Mouse (Mus musculus): Measurements from ENCODE around the gene Atrn. TPM values are rescaled to one million over a fixed set of nuclear protein-coding genes. Genes with fewer than 3 reads are reported as not detected.

Atrn gene
- polyA plus RNA-seq, 1 experiment from 2014 or later, result 11.7 TPM

- Histone ChIP-seq H3K9me3 (no peaks in the 10 kb centered on the region), H3K27me3 (no peaks in the 10 kb centered on the region), H3K4me2 (no peak overlapping the region), H3K4me1 (replicated peaks) (peaks cover 15% of the 10 kb centered on the region), H3K36me3 (no peaks in the 10 kb centered on the region), H3K9ac (no peak overlapping the region; the same call in 1 of the 2 replicates), H3K27ac (replicated peaks) (peak overlapping the region; percentile 52; the same call in 1 of the 2 replicates), H3K4me3 (no peak overlapping the region)
- peak; percentile 43; the same call in 1 of the 2 replicates for ATAC-seq (ENCODE audit: low read depth)
- WGBS, result 8% methylated on average over 3 of the region's 3 CpGs
Observed at GRCm38 (mm10) chr2:130916521-130917147, 10.3 kb downstream of the Atrn start.

GRCm38 (mm10) chr2:130917686-130918085 lies 11.4 kb downstream of the Atrn start:
- Histone ChIP-seq H3K4me2 (no peak overlapping the region), H3K4me3 (no peak overlapping the region), H3K4me1 (replicated peaks) (peaks cover 15% of the 10 kb centered on the region), H3K27ac (replicated peaks) (no peak overlapping the region), H3K9ac (no peak overlapping the region), H3K36me3 (no peaks in the 10 kb centered on the region), H3K9me3 (no peaks in the 10 kb centered on the region), H3K27me3 (no peaks in the 10 kb centered on the region)
- ATAC-seq (ENCODE audit: low read depth), result no peak
- 65% methylated on average over 1 of the region's 1 CpGs for WGBS

GRCm38 (mm10) chr2:130919062-130919593 lies 12.8 kb downstream of the Atrn start:
- WGBS, result 67% methylated on average over 5 of the region's 5 CpGs
- no peaks in the 10 kb centered on the region for H3K9me3 ChIP-seq
- H3K27ac ChIP-seq (replicated peaks), result no peak overlapping the region
- H3K9ac ChIP-seq, result no peak overlapping the region
- no peaks in the 10 kb centered on the region for H3K27me3 ChIP-seq
- H3K4me2 ChIP-seq, result no peak overlapping the region
- H3K4me3 ChIP-seq, result no peak overlapping the region
- no peaks in the 10 kb centered on the region for H3K36me3 ChIP-seq
- no peak for ATAC-seq (ENCODE audit: low read depth)
- H3K4me1 ChIP-seq (replicated peaks), result peaks cover 15% of the 10 kb centered on the region

- H3K4me1 ChIP-seq (replicated peaks), result no peaks in the 10 kb centered on the region
- no peaks in the 10 kb centered on the region for H3K27me3 ChIP-seq
- no peaks in the 10 kb centered on the region for H3K9me3 ChIP-seq
- WGBS, result 84% methylated on average over 2 of the region's 2 CpGs
- H3K27ac ChIP-seq (replicated peaks), result no peak overlapping the region
- H3K9ac ChIP-seq, result no peak overlapping the region
- H3K36me3 ChIP-seq, result no peaks in the 10 kb centered on the region
- no peak overlapping the region for H3K4me3 ChIP-seq
- ATAC-seq (ENCODE audit: low read depth), result no peak
- H3K4me2 ChIP-seq, result no peak overlapping the region
Observed at GRCm38 (mm10) chr2:130924950-130925349, 18.7 kb downstream of the Atrn start.

- no peak for ATAC-seq (ENCODE audit: low read depth)
- Histone ChIP-seq H3K27me3 (no peaks in the 10 kb centered on the region), H3K9ac (no peak overlapping the region), H3K9me3 (no peaks in the 10 kb centered on the region), H3K36me3 (no peaks in the 10 kb centered on the region), H3K27ac (replicated peaks) (no peak overlapping the region), H3K4me3 (no peak overlapping the region), H3K4me1 (replicated peaks) (no peaks in the 10 kb centered on the region), H3K4me2 (no peak overlapping the region)
- 92% methylated on average over 4 of the region's 4 CpGs for WGBS
Observed at GRCm38 (mm10) chr2:130928031-130928430, 21.7 kb downstream of the Atrn start.

GRCm38 (mm10) chr2:130928530-130928929 lies 22.2 kb downstream of the Atrn start:
- no peak overlapping the region for H3K27ac ChIP-seq (replicated peaks)
- no peaks in the 10 kb centered on the region for H3K4me1 ChIP-seq (replicated peaks)
- no peak for ATAC-seq (ENCODE audit: low read depth)
- no peak overlapping the region for H3K9ac ChIP-seq
- no peaks in the 10 kb centered on the region for H3K9me3 ChIP-seq
- no peak overlapping the region for H3K4me3 ChIP-seq
- H3K4me2 ChIP-seq, result no peak overlapping the region
- no peaks in the 10 kb centered on the region for H3K27me3 ChIP-seq
- peaks cover 2% of the 10 kb centered on the region; the same call in 1 of the 2 replicates for H3K36me3 ChIP-seq

- Histone ChIP-seq H3K27ac (replicated peaks) (no peak overlapping the region), H3K4me2 (no peak overlapping the region), H3K4me3 (no peak overlapping the region), H3K27me3 (no peaks in the 10 kb centered on the region), H3K9me3 (no peaks in the 10 kb centered on the region), H3K4me1 (replicated peaks) (no peaks in the 10 kb centered on the region), H3K9ac (no peak overlapping the region), H3K36me3 (peaks cover 4% of the 10 kb centered on the region; the same call in 1 of the 2 replicates)
- ATAC-seq (ENCODE audit: low read depth), result no peak
- WGBS, result 89% methylated on average over 5 of the region's 5 CpGs
Observed at GRCm38 (mm10) chr2:130929994-130930393, 23.7 kb downstream of the Atrn start.

GRCm38 (mm10) chr2:130932865-130933264 lies 26.6 kb downstream of the Atrn start:
- H3K4me2 ChIP-seq, result no peak overlapping the region
- H3K27me3 ChIP-seq, result no peaks in the 10 kb centered on the region
- no peaks in the 10 kb centered on the region for H3K4me1 ChIP-seq (replicated peaks)
- no peak overlapping the region for H3K4me3 ChIP-seq
- H3K36me3 ChIP-seq, result peaks cover 9% of the 10 kb centered on the region
- H3K9ac ChIP-seq, result no peak overlapping the region
- 89% methylated on average over 12 of the region's 12 CpGs for WGBS
- H3K27ac ChIP-seq (replicated peaks), result no peak overlapping the region
- no peak for ATAC-seq (ENCODE audit: low read depth)
- no peaks in the 10 kb centered on the region for H3K9me3 ChIP-seq

GRCm38 (mm10) chr2:130949781-130950180 lies 43.5 kb downstream of the Atrn start:
- Histone ChIP-seq H3K27me3 (no peaks in the 10 kb centered on the region), H3K27ac (replicated peaks) (no peak overlapping the region), H3K4me2 (no peak overlapping the region), H3K4me3 (no peak overlapping the region), H3K4me1 (replicated peaks) (peaks cover 6% of the 10 kb centered on the region), H3K9me3 (no peaks in the 10 kb centered on the region), H3K9ac (no peak overlapping the region), H3K36me3 (peaks cover 28% of the 10 kb centered on the region)
- no peak for ATAC-seq (ENCODE audit: low read depth)
- WGBS, result 81% methylated on average over 2 of the region's 2 CpGs

- H3K4me2 ChIP-seq, result no peak overlapping the region
- H3K27ac ChIP-seq (replicated peaks), result no peak overlapping the region
- no peak overlapping the region for H3K9ac ChIP-seq
- H3K36me3 ChIP-seq, result peaks cover 26% of the 10 kb centered on the region
- H3K4me1 ChIP-seq (replicated peaks), result peaks cover 6% of the 10 kb centered on the region
- ATAC-seq (ENCODE audit: low read depth), result peak; percentile 84
- 0% methylated on average over 1 of the region's 1 CpGs for WGBS
- no peaks in the 10 kb centered on the region for H3K9me3 ChIP-seq
- H3K27me3 ChIP-seq, result no peaks in the 10 kb centered on the region
- H3K4me3 ChIP-seq, result no peak overlapping the region
Observed at GRCm38 (mm10) chr2:130950548-130950947, 44.3 kb downstream of the Atrn start.

GRCm38 (mm10) chr2:130958906-130959305 lies 52.6 kb downstream of the Atrn start:
- Histone ChIP-seq H3K4me3 (no peak overlapping the region), H3K9me3 (no peaks in the 10 kb centered on the region), H3K27me3 (no peaks in the 10 kb centered on the region), H3K4me1 (replicated peaks) (no peaks in the 10 kb centered on the region), H3K4me2 (no peak overlapping the region), H3K36me3 (peaks cover 17% of the 10 kb centered on the region), H3K27ac (replicated peaks) (no peak overlapping the region), H3K9ac (no peak overlapping the region)
- WGBS, result 72% methylated on average over 2 of the region's 2 CpGs
- ATAC-seq (ENCODE audit: low read depth), result no peak

- Histone ChIP-seq H3K4me2 (no peak overlapping the region), H3K27me3 (no peaks in the 10 kb centered on the region), H3K27ac (replicated peaks) (no peak overlapping the region), H3K9me3 (no peaks in the 10 kb centered on the region), H3K4me3 (no peak overlapping the region), H3K4me1 (replicated peaks) (no peaks in the 10 kb centered on the region), H3K36me3 (peaks cover 23% of the 10 kb centered on the region), H3K9ac (no peak overlapping the region)
- ATAC-seq (ENCODE audit: low read depth), result peak; percentile 53; the same call in 1 of the 2 replicates
Observed at GRCm38 (mm10) chr2:130961851-130962250, 55.6 kb downstream of the Atrn start.

- ATAC-seq (ENCODE audit: low read depth), result no peak
- 97% methylated on average over 1 of the region's 1 CpGs for WGBS
Observed at GRCm38 (mm10) chr2:130965042-130965441, 58.7 kb downstream of the Atrn start.

More at GRCm38 (mm10) chr2:130965042-130965441, 58.7 kb downstream of the Atrn start:
- Histone ChIP-seq H3K9ac (no peak overlapping the region), H3K4me3 (no peak overlapping the region), H3K4me2 (no peak overlapping the region), H3K27me3 (no peaks in the 10 kb centered on the region), H3K27ac (replicated peaks) (no peak overlapping the region), H3K36me3 (peaks cover 12% of the 10 kb centered on the region), H3K9me3 (no peaks in the 10 kb centered on the region), H3K4me1 (replicated peaks) (no peaks in the 10 kb centered on the region)

All from neural tube, embryonic 13.5 days (tissue).